Mouse (Mus musculus): ENCODE data around the gene Tfip11.

DNA sequence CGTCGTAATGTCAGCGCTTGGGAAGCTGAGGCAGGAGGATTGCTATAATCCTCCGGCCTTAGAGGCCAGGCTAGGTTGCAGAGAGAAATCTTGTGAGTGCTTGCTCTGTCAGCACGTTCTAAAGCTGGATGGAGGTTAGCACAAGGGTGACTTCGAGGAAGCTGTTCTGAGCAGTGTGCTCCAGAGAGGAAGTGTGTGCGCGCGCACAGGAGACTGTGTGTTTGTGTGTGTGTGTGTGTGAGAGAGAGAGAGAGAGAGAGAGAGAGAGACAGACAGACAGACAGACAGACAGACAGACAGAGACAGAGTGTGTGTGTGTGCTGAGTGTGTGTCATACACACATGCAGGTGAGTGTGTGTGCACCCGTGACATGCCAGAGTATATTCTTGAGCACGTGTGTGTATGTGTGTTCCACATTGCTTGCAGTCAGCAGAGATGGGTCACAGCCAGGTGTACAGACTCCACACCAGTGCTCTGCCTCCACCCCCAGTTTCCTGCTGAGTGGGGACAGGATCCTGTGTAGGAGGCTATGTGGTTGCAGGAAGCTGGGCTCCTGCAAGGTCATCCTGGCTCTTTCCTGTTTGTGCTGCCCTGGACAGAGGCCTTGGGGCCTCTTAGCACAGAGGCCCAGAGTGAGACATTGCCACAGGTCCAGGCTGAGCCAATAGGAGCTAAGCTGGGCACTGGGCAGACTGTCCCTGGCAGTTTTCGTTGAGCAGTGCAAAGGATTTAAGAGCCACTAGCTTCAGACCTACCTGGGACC is 27.8 kb upstream of the Tfip11 start:
- TF ChIP-seq UBTF (IDR thresholded peaks at IDR 0.05; ENCODE audit: borderline replicate concordance, insufficient read depth, low read depth, low read length), result no peak
- no peak for TF ChIP-seq USF1 (IDR thresholded peaks at IDR 0.05; ENCODE audit: low read depth, low read length)
- TF ChIP-seq ETS1 (IDR thresholded peaks at IDR 0.05; ENCODE audit: low read depth, low read length), result no peak
- TF ChIP-seq CTCF (IDR thresholded peaks at IDR 0.05 in 2 of 3, conservative IDR thresholded peaks at IDR 0.05 in 1 of 3; ENCODE audit: control insufficient read depth in 1 of 3, insufficient read depth in 1 of 3, low read depth in 2 of 3, low read length in 3 of 3, poor library complexity in 1 of 3, severe bottlenecking in 1 of 3), result no peak
- TF ChIP-seq TAL1 (IDR thresholded peaks at IDR 0.05; ENCODE audit: low read length), result no peak
- no peak for TF ChIP-seq BHLHE40 (IDR thresholded peaks at IDR 0.05; ENCODE audit: borderline replicate concordance, low read depth, low read length)
- no peak for TF ChIP-seq MXI1 (IDR thresholded peaks at IDR 0.05; ENCODE audit: low read depth, low read length)
- no peak for TF ChIP-seq POLR2A (IDR thresholded peaks at IDR 0.05; ENCODE audit: control insufficient read depth in 1 of 2, insufficient read depth in 1 of 2, low read depth in 1 of 2, low read length in 2 of 2, poor library complexity in 1 of 2)
- no peak for TF ChIP-seq KAT2A (conservative IDR thresholded peaks at IDR 0.05; ENCODE audit: low read depth, low read length)
- TF ChIP-seq CHD1 (IDR thresholded peaks at IDR 0.05; ENCODE audit: low read depth, low read length), result no peak
- no peak for TF ChIP-seq ZKSCAN1 (IDR thresholded peaks at IDR 0.05; ENCODE audit: low read depth, low read length)
- no peak for TF ChIP-seq TBP (IDR thresholded peaks at IDR 0.05; ENCODE audit: low read depth, low read length)
- no peak for TF ChIP-seq CHD2 (IDR thresholded peaks at IDR 0.05; ENCODE audit: low read length)
- TF ChIP-seq MYB (IDR thresholded peaks at IDR 0.05; ENCODE audit: low read depth, low read length), result no peak
